Mouse (Mus musculus) limb, embryonic 14.5 days (tissue): ENCODE measurements around the gene Lrch4. TPM values are rescaled to one million over a fixed set of nuclear protein-coding genes. Genes with fewer than 3 reads are reported as not detected.

Source experiments
- ATAC-seq: fragments of 200-750 bp; cut with Nextera tagmentation; 2 replicates; pipeline ENCODE4 v1.8.0; 2017; ENCODE audit warnings: low read depth, moderate number of reproducible peaks, moderate TSS enrichment; ENCODE audit not compliant: low FRiP score
- DNase-seq: peaks from one replicate; pipeline ENCODE4 v3.0.0-alpha.2; 2015; ENCODE audit warnings: low spot score
- H3K27ac ChIP-seq: fragments of 300-500 bp; sonication (generic); replicated peaks from 2 replicates; pipeline ENCODE4 v1.5.1; 2014; ENCODE audit warnings: low read depth, mild to moderate bottlenecking, low read length, moderate library complexity, mixed read lengths
- H3K27me3 ChIP-seq: fragments of 300-500 bp; sonication (generic); 2 replicates; pipeline ENCODE4 v1.6.1; 2014; ENCODE audit warnings: low read length, mixed read lengths; ENCODE audit not compliant: control insufficient read depth, insufficient read depth
- H3K36me3 ChIP-seq: fragments of 300-500 bp; sonication (generic); 2 replicates; pipeline ENCODE4 v1.6.1; 2014; ENCODE audit warnings: mild to moderate bottlenecking, low read length, moderate library complexity, mixed read lengths; ENCODE audit not compliant: control insufficient read depth, insufficient read depth
- H3K4me1 ChIP-seq: fragments of 300-500 bp; sonication (generic); 2 replicates; pipeline ENCODE4 v1.6.1; 2014; ENCODE audit warnings: antibody characterized with exemption, low read length, mixed read lengths; ENCODE audit not compliant: control insufficient read depth, insufficient read depth
- H3K4me2 ChIP-seq: fragments of 300-500 bp; sonication (generic); replicated peaks from 2 replicates; pipeline ENCODE4 v1.6.1; 2014; ENCODE audit warnings: low read depth, mild to moderate bottlenecking, low read length, moderate library complexity; ENCODE audit not compliant: severe bottlenecking
- H3K4me3 ChIP-seq: fragments of 300-500 bp; sonication (generic); replicated peaks from 2 replicates; pipeline ENCODE4 v1.5.1; 2014; ENCODE audit warnings: low read length
- H3K9ac ChIP-seq: fragments of 300-500 bp; sonication (generic); 2 replicates; pipeline ENCODE4 v1.6.1; 2014; ENCODE audit warnings: mild to moderate bottlenecking, low read depth, low read length, moderate library complexity; ENCODE audit not compliant: severe bottlenecking
- H3K9me3 ChIP-seq: fragments of 300-500 bp; sonication (generic); 2 replicates; pipeline ENCODE4 v1.6.1; 2016; ENCODE audit warnings: low read length; ENCODE audit not compliant: control insufficient read depth
- POLR2A ChIP-seq: fragments of 200-500 bp; IDR thresholded peaks from 2 replicates; pipeline ENCODE4 v1.8.0; 2012; ENCODE audit warnings: inconsistent platforms, mild to moderate bottlenecking, moderate library complexity, borderline replicate concordance; ENCODE audit not compliant: insufficient read depth, insufficient read length; ENCODE audit errors: extremely low read depth
- WGBS: fragments of 180-500 bp; shearing (Covaris S2); extraction: QIAGEN DNeasy Blood & Tissue Kit; methylation state at CpG from one replicate; pipeline ENCODE4 v1.1.7; 2014; 5-methylcytosine and 5-hydroxymethylcytosine counted together
- polyA plus RNA-seq, 2 experiments: library from polyadenylated mRNA; depleted of rRNA in 1 of 2; stranded (reverse) in 1 of 2; unstranded in 1 of 2; fragments of >200 nt; fragmentation: Nextera tagmentation in 1 of 2; extraction: Ambion mirVana in 1 of 2; gene quantifications; 2 replicates each; pipeline versions ENCODE4 v1.2.1 to v1.2.3; 2012 to 2014

The Lrch4 gene
- polyA plus RNA-seq, 2 experiments, result 25.0 to 37.1 TPM

DNA sequence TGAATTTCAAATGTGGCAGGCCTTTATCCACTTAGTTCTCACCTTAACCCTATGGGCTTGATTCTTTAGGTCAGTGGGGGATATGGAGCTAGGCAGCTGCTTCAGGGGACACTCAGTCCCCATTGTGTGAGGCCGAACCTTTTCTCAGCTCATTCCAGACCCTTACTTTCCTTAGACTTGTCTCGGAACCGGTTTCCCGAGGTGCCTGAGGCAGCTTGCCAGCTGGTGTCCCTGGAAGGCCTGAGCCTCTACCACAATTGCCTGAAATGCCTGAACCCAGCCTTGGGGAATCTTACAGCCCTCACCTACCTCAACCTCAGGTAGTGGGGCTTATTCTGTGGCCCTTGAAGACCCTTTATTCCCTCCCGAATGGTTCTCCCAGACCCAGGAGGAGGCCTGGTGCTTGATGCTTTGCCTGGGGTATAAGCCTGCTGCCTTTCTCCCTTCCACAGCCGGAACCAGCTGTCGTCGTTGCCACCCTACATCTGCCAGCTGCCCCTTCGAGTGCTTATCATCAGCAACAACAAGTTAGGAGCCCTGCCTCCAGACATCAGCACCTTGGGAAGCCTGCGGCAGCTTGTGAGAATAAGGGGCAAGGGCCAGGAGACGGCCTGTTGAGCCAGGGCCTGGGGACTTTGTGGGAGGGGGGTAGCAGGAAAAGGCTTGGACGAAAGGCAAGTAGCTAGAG lies 4.6 kb downstream of the Lrch4 start:
- Histone ChIP-seq H3K36me3 (peaks cover 59% of the 10 kb centered on the region), H3K9ac (no peak overlapping the region)

DNA sequence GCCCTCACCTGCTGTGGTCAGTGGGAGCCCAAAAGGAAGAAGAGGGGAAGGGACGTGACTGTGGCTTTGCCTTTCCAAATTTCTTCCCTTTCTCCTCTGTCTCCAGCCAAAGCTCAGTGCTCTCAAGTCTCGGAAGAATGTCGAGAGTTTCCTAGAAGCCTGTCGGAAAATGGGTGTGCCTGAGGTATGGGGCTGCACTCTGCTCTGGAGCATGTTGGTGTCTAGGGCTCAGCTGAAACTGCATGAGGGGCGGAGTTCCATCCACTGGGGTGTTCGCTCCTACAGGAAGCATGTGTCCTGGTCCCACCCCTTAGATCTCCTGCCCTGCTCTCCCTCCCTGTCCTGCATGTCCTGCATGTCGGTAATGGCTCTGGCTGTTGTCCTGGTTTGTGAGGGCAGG lies 10.6 kb downstream of the Lrch4 start:
- no peak overlapping the region for H3K4me3 ChIP-seq
- 79% methylated on average over 6 of the region's 7 CpGs for WGBS
- peaks cover 78% of the 10 kb centered on the region for H3K36me3 ChIP-seq
- H3K9ac ChIP-seq, result no peak overlapping the region
- H3K27ac ChIP-seq, result no peak overlapping the region
- no peaks in the 10 kb centered on the region for H3K9me3 ChIP-seq
- no peak overlapping the region for H3K4me2 ChIP-seq
- H3K4me1 ChIP-seq, result no peaks in the 10 kb centered on the region
- no peak for DNase-seq
- no peak for TF ChIP-seq POLR2A
- peaks cover 3% of the 10 kb centered on the region; the same call in 1 of the 2 replicates for H3K27me3 ChIP-seq
- ATAC-seq, result no peak

More for the DNA sequence above, 4.6 kb downstream of the Lrch4 start:
- Histone ChIP-seq H3K9me3 (no peaks in the 10 kb centered on the region), H3K4me2 (no peak overlapping the region), H3K4me1 (peaks cover 12% of the 10 kb centered on the region), H3K4me3 (no peak overlapping the region), H3K27me3 (no peaks in the 10 kb centered on the region), H3K27ac (no peak overlapping the region)
- no peak for TF ChIP-seq POLR2A
- WGBS, result 77% methylated on average over 12 of the region's 12 CpGs
- ATAC-seq (no peak), DNase-seq (no peak)

DNA sequence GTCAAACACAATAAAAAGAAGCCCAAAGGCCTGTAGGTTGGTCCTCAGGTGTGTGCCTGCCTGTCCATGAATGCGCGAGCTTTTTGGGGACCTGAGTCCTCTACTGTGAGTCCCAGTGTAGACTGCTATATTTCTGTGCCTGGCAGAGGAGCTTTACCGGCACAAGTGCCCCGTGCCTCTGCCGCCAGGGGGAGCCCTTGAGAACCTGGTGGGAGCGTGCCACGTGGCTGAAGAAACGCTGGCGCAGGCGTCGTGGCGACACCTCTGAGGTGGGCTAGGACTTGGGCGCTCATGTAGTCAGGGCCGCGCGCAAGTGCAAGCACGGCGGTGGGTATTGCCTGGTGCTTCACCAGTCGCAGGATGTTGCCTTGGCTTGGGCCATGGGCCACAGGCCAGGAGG lies 12.1 kb downstream of the Lrch4 start, which contains the start of gene Sap25:
Gene Sap25 (plus strand): TSS at position 281 of the 400 bp plus-strand sequence.
- H3K4me2 ChIP-seq, result no peak within 1 kb of the TSS
- H3K27ac ChIP-seq, result no peak within 1 kb of the TSS
- 84% methylated on average over 19 of the region's 19 CpGs for WGBS
- TF ChIP-seq POLR2A, result no peak
- no peak within 1 kb of the TSS for H3K9ac ChIP-seq
- H3K27me3 ChIP-seq, result peaks cover 19% of the 10 kb centered on the region
- H3K9me3 ChIP-seq, result no peaks in the 10 kb centered on the region
- ATAC-seq, result no peak
- no peak for DNase-seq
- peaks cover 66% of the 10 kb centered on the region for H3K36me3 ChIP-seq
- H3K4me1 ChIP-seq, result peaks cover 3% of the 10 kb centered on the region; the same call in 1 of the 2 replicates
- H3K4me3 ChIP-seq, result no peak within 1 kb of the TSS

GRCm38 (mm10) chr5:137642886-137643285 lies 14.0 kb downstream of the Lrch4 start:
- Histone ChIP-seq H3K9me3 (no peaks in the 10 kb centered on the region), H3K27me3 (peaks cover 21% of the 10 kb centered on the region), H3K4me2 (no peak overlapping the region), H3K4me1 (peaks cover 8% of the 10 kb centered on the region), H3K4me3 (no peak overlapping the region), H3K36me3 (peaks cover 48% of the 10 kb centered on the region), H3K27ac (no peak overlapping the region), H3K9ac (no peak overlapping the region)
- 60% methylated on average over 4 of the region's 4 CpGs for WGBS
- ATAC-seq, result no peak
- no peak for TF ChIP-seq POLR2A
- DNase-seq, result no peak

DNA sequence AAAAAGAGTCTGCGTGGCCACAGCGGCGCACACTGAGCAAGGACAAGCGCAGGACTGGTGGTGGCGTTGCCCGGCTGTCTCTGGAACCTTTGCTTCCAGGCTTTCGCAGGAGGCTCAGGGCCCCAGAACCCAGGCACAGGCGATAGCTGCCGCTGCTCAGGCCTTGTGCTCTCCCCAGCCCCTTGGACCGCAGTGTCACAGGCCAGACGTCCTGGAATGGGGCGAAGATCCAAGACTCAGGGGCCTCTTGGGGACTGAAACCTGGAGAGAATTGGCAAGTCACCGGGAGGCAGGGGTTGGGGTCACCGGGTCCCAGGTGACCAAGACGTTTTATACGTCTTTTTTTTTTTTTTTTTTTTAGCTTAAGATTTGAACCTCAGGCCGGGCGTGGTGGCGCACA lies 15.6 kb downstream of the Lrch4 start:
- no peak for TF ChIP-seq POLR2A
- Histone ChIP-seq H3K36me3 (peaks cover 32% of the 10 kb centered on the region), H3K27me3 (peaks cover 21% of the 10 kb centered on the region), H3K9ac (0 out of 2 replicates have a peak overlapping the region, but pooled peaks have one; percentile 28), H3K4me3 (peak overlapping the region; percentile 29; the same call in 1 of the 2 replicates), H3K27ac (no peak overlapping the region), H3K4me1 (peaks cover 24% of the 10 kb centered on the region), H3K9me3 (no peaks in the 10 kb centered on the region), H3K4me2 (no peak overlapping the region)
- 35% methylated on average over 19 of the region's 19 CpGs for WGBS
- no peak for DNase-seq
- no peak for ATAC-seq
